Mouse (Mus musculus) heart, adult 2 months (tissue): Measurements from ENCODE around the gene Gins3. TPM values are rescaled to one million over a fixed set of nuclear protein-coding genes. Genes with fewer than 3 reads are reported as not detected.

Experiments used
- DNase-seq, 2 experiments: peaks; one replicate each; pipeline ENCODE4 v3.0.0; 2021
- H3K27ac ChIP-seq: fragments of 200-600 bp; 2 replicates; pipeline ENCODE4 v1.8.1; 2022
- H3K27me3 ChIP-seq: fragments of 200-500 bp; 2 replicates; pipeline ENCODE4 v1.6.1; 2012; ENCODE audit warnings: mild to moderate bottlenecking, low read length, inconsistent platforms, mixed read lengths; ENCODE audit not compliant: control insufficient read depth, insufficient read depth
- H3K36me3 ChIP-seq: fragments of 200-500 bp; 2 replicates; pipeline ENCODE4 v1.6.1; 2012; ENCODE audit warnings: low read length, inconsistent platforms; ENCODE audit not compliant: control insufficient read depth, insufficient read depth
- H3K4me1 ChIP-seq: fragments of 200-500 bp; 2 replicates; pipeline ENCODE4 v1.6.1; 2011; ENCODE audit warnings: low read length; ENCODE audit not compliant: control insufficient read depth, insufficient read depth
- H3K4me3 ChIP-seq: fragments of 200-600 bp; 2 replicates; pipeline ENCODE4 v1.8.1; 2022
- H3K79me2 ChIP-seq: fragments of 200-500 bp; replicated peaks from 2 replicates; pipeline ENCODE4 v1.6.1; 2012; ENCODE audit warnings: mild to moderate bottlenecking, inconsistent platforms, low read length, moderate library complexity, mixed read lengths; ENCODE audit not compliant: control insufficient read depth, insufficient read depth
- H3K9ac ChIP-seq: fragments of 200-500 bp; 2 replicates; pipeline ENCODE4 v1.6.1; 2012; ENCODE audit warnings: low read depth, mild to moderate bottlenecking, control low read depth, inconsistent platforms, low read length, mixed read lengths
- CTCF ChIP-seq: fragments of 200-600 bp; IDR thresholded peaks from 2 replicates; pipeline ENCODE4 v1.8.1; 2022; ENCODE audit warnings: antibody characterized with exemption, mild to moderate bottlenecking, moderate library complexity
- EP300 ChIP-seq: fragments of 200-500 bp; IDR thresholded peaks from 2 replicates; pipeline ENCODE4 v1.6.1; 2011; ENCODE audit warnings: low read depth, low read length, control low read depth; ENCODE audit not compliant: insufficient read depth
- POLR2A ChIP-seq: fragments of 200-500 bp; IDR thresholded peaks from 2 replicates; pipeline ENCODE4 v1.6.1; 2011; ENCODE audit warnings: mild to moderate bottlenecking, low read depth, low read length, control low read depth; ENCODE audit not compliant: insufficient read depth
- WGBS: fragments of 180-500 bp; shearing (Covaris S2); methylation state at CpG from one replicate; pipeline ENCODE4 v1.1.7; 2018; 5-methylcytosine and 5-hydroxymethylcytosine counted together
- intact Hi-C: fragments of 180-260 bp; cut with DNase I; formaldehyde crosslinking; loops from one replicate; pipeline ENCODE4 v1.15.1; 2025
- polyA plus RNA-seq: library from polyadenylated mRNA; depleted of rRNA; stranded (reverse); fragments of >200 nt; gene quantifications from 2 replicates; pipeline ENCODE4 v1.2.3, GENCODE M21; 2012
- total RNA-seq, 2 experiments: library from RNA; stranded (reverse); gene quantifications; 2 replicates each; pipeline ENCODE4 v1.2.3; 2021

Gene Gins3
- total and polyA plus RNA-seq, 3 experiments: 0.47 to 1.3 (median 1.2) TPM

DNA sequence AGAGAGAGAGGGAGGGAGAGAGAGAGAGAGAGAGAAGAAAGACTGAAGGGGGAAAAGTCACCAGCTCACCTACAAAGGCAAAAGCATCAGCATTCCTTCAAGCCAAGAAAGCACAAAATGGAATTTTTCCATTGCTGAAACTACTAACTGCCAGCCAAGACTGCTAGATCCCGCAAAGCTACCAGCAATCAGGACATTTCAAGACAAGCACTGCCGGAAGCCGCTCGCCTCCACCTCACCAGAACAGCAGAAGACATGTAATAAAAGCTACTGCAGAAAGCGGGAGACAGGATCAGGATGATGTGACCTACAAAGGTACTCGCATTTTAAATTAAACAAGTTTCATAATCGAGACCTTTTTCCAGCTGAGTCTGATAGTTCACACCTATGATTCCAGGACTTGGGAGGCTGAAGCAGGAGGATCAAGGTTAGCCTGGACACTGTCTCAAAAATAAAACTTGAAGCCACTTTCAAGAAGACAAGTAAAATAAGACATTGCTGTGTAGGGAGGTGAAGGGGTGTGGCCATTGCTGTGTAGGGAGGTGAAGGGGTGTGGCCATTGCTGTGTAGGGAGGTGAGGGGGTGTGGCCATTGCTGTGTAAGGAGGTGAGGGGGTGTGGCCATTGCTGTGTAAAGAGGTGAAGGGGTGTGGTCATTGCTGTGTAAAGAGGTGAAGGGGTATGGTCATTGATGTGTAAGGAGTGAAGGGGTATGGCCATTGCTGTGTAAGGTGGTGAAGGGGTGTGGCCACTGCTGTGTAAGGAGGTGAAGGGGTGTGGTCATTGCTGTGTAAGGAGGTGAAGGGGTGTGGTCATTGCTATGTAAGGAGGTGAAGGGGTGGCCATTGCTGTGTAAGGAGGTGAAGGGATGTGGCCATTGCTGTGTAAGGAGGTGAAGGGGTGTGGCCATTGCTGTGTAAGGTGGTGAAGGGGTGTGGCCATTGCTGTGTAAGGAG lies 39.5 kb upstream of the Gins3 start:
- Histone ChIP-seq H3K27me3 (no peaks in the 10 kb centered on the region), H3K4me3 (no peak overlapping the region), H3K4me1 (peaks cover 1% of the 10 kb centered on the region; the same call in 1 of the 2 replicates), H3K79me2 (no peaks in the 10 kb centered on the region), H3K27ac (no peak overlapping the region), H3K9ac (no peak overlapping the region), H3K36me3 (no peaks in the 10 kb centered on the region)
- no peak for DNase-seq
- intact Hi-C loops: no loop called here
- 90% methylated on average over 7 of the region's 7 CpGs for WGBS
- TF ChIP-seq POLR2A (no peak), CTCF (no peak), EP300 (no peak)

DNA sequence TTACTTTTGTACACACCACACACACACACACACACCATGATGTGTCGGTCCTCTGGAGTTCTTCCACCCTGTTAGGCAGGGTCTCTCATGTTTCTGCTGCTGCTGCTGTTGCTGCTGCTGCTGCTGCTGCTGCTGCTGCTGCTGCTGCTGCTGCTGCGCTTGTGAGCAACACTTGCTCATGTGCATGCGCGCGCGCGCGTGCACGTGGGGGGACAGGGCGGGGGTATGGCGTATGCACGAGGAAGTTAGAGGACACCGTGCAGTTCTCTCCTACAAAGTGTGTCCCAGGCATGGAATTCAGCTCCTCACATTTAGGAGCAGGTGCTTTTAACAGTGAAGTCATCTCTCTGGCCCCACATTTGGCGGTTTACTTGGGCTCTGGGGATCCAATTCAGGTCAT lies 38.1 kb upstream of the Gins3 start:
- no peak for DNase-seq
- no peak overlapping the region for H3K27ac ChIP-seq
- no peaks in the 10 kb centered on the region for H3K36me3 ChIP-seq
- H3K79me2 ChIP-seq: no peaks in the 10 kb centered on the region
- intact Hi-C loops: no loop called here
- peaks cover 1% of the 10 kb centered on the region for H3K4me1 ChIP-seq
- 75% methylated on average over 14 of the region's 14 CpGs for WGBS
- no peak overlapping the region for H3K9ac ChIP-seq
- H3K4me3 ChIP-seq: no peak overlapping the region
- TF ChIP-seq CTCF: no peak
- no peak for TF ChIP-seq POLR2A
- no peak for TF ChIP-seq EP300
- H3K27me3 ChIP-seq: no peaks in the 10 kb centered on the region

- peak; percentile 23 to 55 for DNase-seq
- TF ChIP-seq POLR2A (0 out of 2 replicates have a peak, but pooled peaks have one; percentile 8), CTCF (no peak), EP300 (peak; percentile 62; the same call in 1 of the 2 replicates)
- 29% methylated on average over 4 of the region's 4 CpGs for WGBS
- Histone ChIP-seq H3K27ac (peak overlapping the region; percentile 72), H3K4me3 (no peak overlapping the region), H3K36me3 (no peaks in the 10 kb centered on the region), H3K4me1 (peaks cover 1% of the 10 kb centered on the region), H3K9ac (no peak overlapping the region), H3K27me3 (no peaks in the 10 kb centered on the region), H3K79me2 (no peaks in the 10 kb centered on the region)
- intact Hi-C loops: no loop called here
These were observed 36.4 kb upstream of the Gins3 start for GRCm38 (mm10) chr8:95596841-95597241.

DNA sequence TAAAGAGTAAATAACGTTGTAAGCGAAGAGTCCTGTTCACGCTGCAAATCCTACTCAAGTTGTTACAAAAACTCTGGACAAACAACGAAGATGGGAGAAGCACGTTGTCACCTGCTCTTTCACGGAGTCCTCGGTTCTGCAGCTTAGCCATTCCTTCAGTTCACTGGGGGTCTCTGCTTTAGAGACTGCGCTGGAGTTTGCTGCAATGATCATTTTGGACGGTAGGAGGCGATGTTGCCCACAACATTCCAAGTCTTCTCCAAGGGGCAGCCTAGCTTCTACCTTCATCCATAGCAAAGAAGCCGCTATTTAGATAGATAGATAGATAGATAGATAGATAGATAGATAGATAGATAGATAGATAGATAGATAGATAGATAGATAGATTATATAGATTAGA lies 33.4 kb upstream of the Gins3 start:
- H3K27ac ChIP-seq: no peak overlapping the region
- 13% methylated on average over 11 of the region's 11 CpGs for WGBS
- H3K36me3 ChIP-seq: no peaks in the 10 kb centered on the region
- peaks cover 1% of the 10 kb centered on the region for H3K4me1 ChIP-seq
- H3K4me3 ChIP-seq: no peak overlapping the region
- no peaks in the 10 kb centered on the region for H3K27me3 ChIP-seq
- peak in 1 of 2 experiments; percentile 57 for DNase-seq
- no peaks in the 10 kb centered on the region for H3K79me2 ChIP-seq
- TF ChIP-seq POLR2A: no peak
- TF ChIP-seq CTCF: peak; percentile 76
- no peak overlapping the region for H3K9ac ChIP-seq
- intact Hi-C loops: loop anchor here (5.0 kb wide), 2 partner anchors 232 to 317 kb away; no protein-coding TSS in a partner anchor

DNA sequence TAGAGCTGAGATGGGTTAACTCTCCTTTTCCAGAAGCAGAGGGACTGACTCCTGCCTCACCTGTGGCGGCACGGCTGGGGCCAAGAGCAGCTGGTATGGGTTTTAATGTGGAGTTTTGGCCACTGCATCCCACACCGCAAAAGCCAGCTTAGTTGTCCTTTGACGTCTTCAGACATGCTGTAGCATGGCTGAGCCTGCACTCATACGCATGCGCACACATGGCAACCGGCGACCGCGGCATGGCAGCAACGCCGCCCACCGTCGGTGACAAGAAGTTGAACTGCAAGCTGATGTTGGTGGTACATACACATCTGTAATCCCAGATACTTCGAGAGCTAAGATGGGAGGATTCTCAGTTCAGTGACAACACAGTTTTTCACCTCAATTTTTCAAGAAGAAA lies 31.9 kb upstream of the Gins3 start:
- no peak for DNase-seq
- intact Hi-C loops: loop anchor here (5.0 kb wide), 2 partner anchors 231 to 316 kb away; no protein-coding TSS in a partner anchor
- TF ChIP-seq CTCF: no peak
- TF ChIP-seq EP300: no peak
- TF ChIP-seq POLR2A: no peak

DNA sequence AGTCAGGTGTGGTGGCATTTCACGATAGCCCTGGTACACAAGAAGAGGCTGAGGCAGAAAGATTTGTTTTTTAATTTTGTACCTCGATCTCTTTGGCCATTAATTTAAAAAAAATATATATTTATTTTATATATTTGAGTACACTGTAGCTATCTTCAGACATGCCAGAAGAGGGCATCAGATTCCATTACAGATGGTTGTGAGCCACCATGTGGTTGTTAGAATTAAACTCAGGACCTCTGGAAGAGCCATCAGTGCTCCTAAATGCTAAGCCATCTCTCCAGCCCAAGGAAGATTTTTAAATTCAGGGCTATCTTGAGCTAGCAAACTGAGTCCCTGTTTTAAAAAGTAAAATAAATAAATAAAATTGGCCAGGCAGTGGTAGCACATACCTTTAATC lies 31.1 kb upstream of the Gins3 start:
- no peaks in the 10 kb centered on the region for H3K79me2 ChIP-seq
- no peaks in the 10 kb centered on the region for H3K36me3 ChIP-seq
- no peak overlapping the region for H3K4me3 ChIP-seq
- DNase-seq: no peak
- H3K4me1 ChIP-seq: no peaks in the 10 kb centered on the region; the same call in 1 of the 2 replicates
- intact Hi-C loops: loop anchor here (2.0 to 5.0 kb wide), 3 partner anchors 230 to 315 kb away; no protein-coding TSS in a partner anchor
- no peaks in the 10 kb centered on the region for H3K27me3 ChIP-seq
- TF ChIP-seq CTCF: peak; percentile 44
- TF ChIP-seq EP300: no peak
- no peak overlapping the region for H3K9ac ChIP-seq
- H3K27ac ChIP-seq: no peak overlapping the region
- 70% methylated on average over 2 of the region's 2 CpGs for whole genome bisulfite sequencing

More for the DNA sequence above, 31.9 kb upstream of the Gins3 start:
- no peak overlapping the region for H3K27ac ChIP-seq
- 76% methylated on average over 15 of the region's 15 CpGs for WGBS
- no peak overlapping the region for H3K4me3 ChIP-seq
- H3K9ac ChIP-seq: no peak overlapping the region
- H3K79me2 ChIP-seq: no peaks in the 10 kb centered on the region
- no peaks in the 10 kb centered on the region for H3K36me3 ChIP-seq
- H3K27me3 ChIP-seq: no peaks in the 10 kb centered on the region
- H3K4me1 ChIP-seq: peaks cover 1% of the 10 kb centered on the region
